Mouse (Mus musculus) kidney, postnatal 0 days (tissue): ENCODE data around the gene Fam192a. TPM values are rescaled to one million over a fixed set of nuclear protein-coding genes. Genes with fewer than 3 reads are reported as not detected.
A peak's percentile ranks its signal among the peaks of the same experiment; 100 is the strongest.

Source experiments
- ATAC-seq: fragments of 200-750 bp; cut with Nextera tagmentation; replicated peaks from 2 replicates; pipeline ENCODE4 v1.8.0; 2017; ENCODE audit warnings: low read depth, moderate number of reproducible peaks, moderate TSS enrichment, moderate library complexity; ENCODE audit not compliant: low FRiP score
- DNase-seq: peaks from one replicate; pipeline ENCODE4 v3.0.0-alpha.2; 2016; ENCODE audit warnings: low spot score
- H3K27ac ChIP-seq: fragments of 300-500 bp; sonication (generic); 2 replicates; pipeline ENCODE4 v1.5.1; 2014; ENCODE audit warnings: mild to moderate bottlenecking
- H3K27me3 ChIP-seq: fragments of 300-500 bp; sonication (generic); 2 replicates; pipeline ENCODE4 v1.6.1; 2014; ENCODE audit warnings: low read length, mixed read lengths; ENCODE audit not compliant: insufficient read depth
- H3K36me3 ChIP-seq: fragments of 300-500 bp; sonication (generic); 2 replicates; pipeline ENCODE4 v1.6.1; 2014; ENCODE audit warnings: low read length, mixed read lengths; ENCODE audit not compliant: insufficient read depth
- H3K4me1 ChIP-seq: fragments of 300-500 bp; sonication (generic); replicated peaks from 2 replicates; pipeline ENCODE4 v1.6.1; 2014; ENCODE audit warnings: antibody characterized with exemption, low read length, mixed read lengths; ENCODE audit not compliant: insufficient read depth
- H3K4me2 ChIP-seq: fragments of 300-500 bp; sonication (generic); 2 replicates; pipeline ENCODE4 v1.6.1; 2014; ENCODE audit warnings: mild to moderate bottlenecking, low read length, moderate library complexity, mixed read lengths
- H3K4me3 ChIP-seq: fragments of 300-500 bp; sonication (generic); replicated peaks from 2 replicates; pipeline ENCODE4 v1.5.1; 2014; ENCODE audit warnings: low read depth, low read length
- H3K9ac ChIP-seq: fragments of 300-500 bp; sonication (generic); 2 replicates; pipeline ENCODE4 v1.6.1; 2014; ENCODE audit warnings: low read depth, low read length
- H3K9me3 ChIP-seq: fragments of 300-500 bp; sonication (generic); replicated peaks from 2 replicates; pipeline ENCODE4 v1.6.1; 2016; ENCODE audit warnings: low read length, inconsistent platforms, mixed read lengths
- CTCF ChIP-seq: IDR thresholded peaks from 2 replicates; pipeline ENCODE4 v1.5.1; 2016; ENCODE audit warnings: antibody characterized with exemption, low read depth, mild to moderate bottlenecking, moderate library complexity
- WGBS: fragments of 180-500 bp; shearing (Covaris S2); extraction: QIAGEN DNeasy Blood & Tissue Kit; methylation state at CpG from one replicate; pipeline ENCODE4 v1.1.7; 2014; 5-methylcytosine and 5-hydroxymethylcytosine counted together
- polyA plus RNA-seq: library from polyadenylated mRNA; unstranded; fragments of >200 nt; fragmentation: Nextera tagmentation; extraction: Ambion mirVana; gene quantifications from 2 replicates; pipeline ENCODE4 v1.2.1, GENCODE M21; 2015

The Fam192a gene
- polyA plus RNA-seq, 1 experiment from 2014 or later, result 64.1 TPM

DNA sequence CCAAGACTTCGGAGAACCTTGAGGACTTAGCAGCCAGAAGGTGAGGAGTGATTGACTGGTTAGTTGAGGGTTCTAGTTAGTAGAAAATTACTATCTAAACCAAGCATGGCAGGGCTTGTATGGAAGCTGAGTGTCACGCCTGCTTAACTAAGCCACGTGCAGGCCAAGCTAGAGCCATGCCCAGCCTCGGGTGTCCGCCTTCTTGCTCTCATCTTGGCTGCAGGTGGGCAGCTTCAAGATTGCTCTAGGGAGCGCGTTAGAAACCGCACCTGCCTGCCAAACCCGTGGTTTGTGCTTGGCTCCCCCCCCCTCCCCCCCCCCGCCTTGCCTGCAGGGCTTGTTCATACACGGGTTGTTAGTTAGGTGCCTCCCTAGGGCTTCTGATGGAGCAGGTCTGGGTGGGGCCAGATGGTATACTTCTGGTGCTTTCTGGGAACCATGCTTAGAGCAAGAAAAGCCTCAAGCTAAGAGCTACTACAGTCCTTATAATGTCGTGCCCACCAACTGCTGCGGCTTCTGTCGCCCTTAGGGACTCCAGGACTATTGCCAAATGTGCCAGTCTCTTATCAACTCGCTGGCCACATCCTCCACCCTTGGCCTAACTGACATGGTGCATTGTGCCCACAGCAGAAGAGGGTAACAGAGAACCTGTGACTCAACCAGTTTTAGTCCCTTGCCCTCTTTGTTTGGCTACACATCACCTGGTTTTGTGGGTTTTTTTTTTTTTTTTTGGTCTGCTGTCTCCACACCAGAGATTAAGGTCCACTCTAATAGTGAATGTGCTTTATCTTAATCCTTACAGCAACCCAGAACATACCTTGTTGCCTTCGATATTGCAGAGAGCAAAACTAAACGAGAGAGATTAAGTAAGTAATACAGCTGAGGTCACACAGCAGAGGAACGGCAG lies 60.7 kb downstream of the Fam192a start:
- H3K9ac ChIP-seq, result no peak overlapping the region
- no peaks in the 10 kb centered on the region for H3K4me1 ChIP-seq
- no peak overlapping the region for H3K4me2 ChIP-seq
- no peak for TF ChIP-seq CTCF
- ATAC-seq, result no peak
- DNase-seq, result no peak
- no peaks in the 10 kb centered on the region for H3K9me3 ChIP-seq
- no peak overlapping the region for H3K4me3 ChIP-seq
- 70% methylated on average over 18 of the region's 18 CpGs for WGBS
- H3K27me3 ChIP-seq, result no peaks in the 10 kb centered on the region
- no peak overlapping the region for H3K27ac ChIP-seq
- no peaks in the 10 kb centered on the region for H3K36me3 ChIP-seq

DNA sequence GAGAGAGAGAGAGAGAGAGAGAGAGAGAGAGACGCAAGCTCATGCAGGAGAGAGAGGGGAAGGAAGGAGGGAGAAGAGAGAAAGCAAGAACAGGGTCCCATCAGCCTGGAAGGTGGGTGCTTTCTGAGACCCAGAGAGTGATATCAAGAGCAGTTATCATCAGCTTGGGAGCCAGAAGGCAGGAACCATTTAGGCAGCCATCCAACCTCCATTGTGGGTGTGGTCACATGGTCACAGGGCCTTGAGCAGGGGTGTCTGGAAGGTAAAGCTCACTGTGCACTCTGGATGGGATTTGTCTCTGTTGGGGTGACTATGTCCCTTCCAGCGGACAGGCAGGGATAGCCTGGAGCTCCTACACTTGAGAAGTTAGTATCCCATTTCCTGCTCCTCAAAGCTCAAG lies 61.8 kb downstream of the Fam192a start:
- WGBS, result 78% methylated on average over 2 of the region's 2 CpGs
- H3K9me3 ChIP-seq, result no peaks in the 10 kb centered on the region
- H3K9ac ChIP-seq, result no peak overlapping the region
- H3K27me3 ChIP-seq, result no peaks in the 10 kb centered on the region
- H3K27ac ChIP-seq, result no peak overlapping the region
- DNase-seq (no peak), ATAC-seq (no peak)
- no peak for TF ChIP-seq CTCF
- H3K36me3 ChIP-seq, result no peaks in the 10 kb centered on the region
- no peak overlapping the region for H3K4me2 ChIP-seq
- H3K4me3 ChIP-seq, result no peak overlapping the region
- H3K4me1 ChIP-seq, result no peaks in the 10 kb centered on the region

DNA sequence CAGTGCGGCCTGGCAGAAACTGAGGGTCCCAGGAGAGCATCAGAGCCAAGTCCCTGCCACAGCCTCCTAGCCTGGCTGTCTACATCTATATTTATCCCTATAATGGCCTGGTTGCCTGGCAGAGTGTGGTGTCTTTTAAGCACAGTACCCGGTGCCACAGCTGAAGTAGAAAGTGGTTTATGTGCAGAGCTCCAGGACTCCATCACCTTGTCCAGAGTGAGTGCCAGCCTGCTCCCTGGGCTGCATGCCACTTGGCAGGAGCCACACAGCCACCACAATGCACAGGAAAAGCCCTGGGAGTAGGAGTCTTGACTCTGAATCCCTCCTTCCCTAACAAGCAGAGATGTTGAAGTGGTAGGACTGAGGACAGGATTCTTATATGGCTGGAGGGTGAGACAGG lies 64.3 kb downstream of the Fam192a start:
- TF ChIP-seq CTCF, result no peak
- H3K4me3 ChIP-seq, result no peak overlapping the region
- ATAC-seq (no peak), DNase-seq (no peak)
- no peaks in the 10 kb centered on the region for H3K9me3 ChIP-seq
- no peaks in the 10 kb centered on the region for H3K36me3 ChIP-seq
- H3K27me3 ChIP-seq, result no peaks in the 10 kb centered on the region
- WGBS, result 75% methylated on average over 2 of the region's 2 CpGs
- no peak overlapping the region for H3K27ac ChIP-seq
- no peak overlapping the region for H3K4me2 ChIP-seq
- no peak overlapping the region for H3K9ac ChIP-seq
- peaks cover 4% of the 10 kb centered on the region for H3K4me1 ChIP-seq

DNA sequence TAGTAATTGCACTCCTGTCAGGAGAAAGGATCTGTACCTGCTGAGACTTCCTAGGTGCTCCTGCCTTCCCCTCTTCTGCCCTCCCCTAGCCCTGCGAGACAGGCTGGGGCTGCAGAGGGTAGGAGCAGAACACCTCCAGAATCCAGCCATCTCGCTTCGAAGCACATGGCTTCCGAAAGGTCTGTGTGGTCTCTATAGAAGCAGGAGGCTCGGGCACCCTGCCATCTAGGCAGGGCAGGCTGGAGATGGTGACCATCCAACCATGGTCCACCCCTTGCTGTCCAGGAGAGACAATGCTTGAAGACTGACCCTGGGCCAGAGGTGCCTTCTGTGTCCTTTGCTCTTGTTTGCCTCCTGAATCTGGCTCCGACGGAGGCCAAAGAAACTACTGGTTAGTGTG lies 66.2 kb downstream of the Fam192a start:
- Histone ChIP-seq H3K9ac (no peak overlapping the region), H3K27ac (no peak overlapping the region), H3K9me3 (no peaks in the 10 kb centered on the region), H3K4me1 (peaks cover 4% of the 10 kb centered on the region), H3K4me3 (no peak overlapping the region), H3K36me3 (no peaks in the 10 kb centered on the region), H3K27me3 (no peaks in the 10 kb centered on the region), H3K4me2 (no peak overlapping the region)
- TF ChIP-seq CTCF, result no peak
- ATAC-seq (no peak), DNase-seq (no peak)
- 89% methylated on average over 7 of the region's 7 CpGs for WGBS

DNA sequence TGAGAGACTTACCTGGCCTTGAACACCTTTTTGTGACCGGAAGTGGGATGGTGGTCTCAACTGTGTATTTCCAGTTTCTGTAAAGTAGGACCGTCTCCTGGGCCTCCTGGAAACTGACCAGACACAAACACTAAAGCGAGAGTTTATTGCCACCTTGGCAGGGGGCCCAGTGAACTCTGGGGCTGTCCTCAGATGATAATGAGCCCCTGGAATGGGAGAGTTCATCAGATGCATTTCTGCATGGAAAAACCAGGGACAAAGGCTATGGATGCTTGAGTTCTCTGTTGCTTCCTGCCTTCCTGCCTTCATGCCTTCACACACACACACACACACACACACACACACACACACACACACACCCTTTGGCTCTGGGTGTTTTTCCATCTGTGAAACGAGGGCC lies 67.2 kb downstream of the Fam192a start:
- no peak overlapping the region for H3K9ac ChIP-seq
- no peaks in the 10 kb centered on the region for H3K9me3 ChIP-seq
- H3K27ac ChIP-seq, result no peak overlapping the region
- H3K36me3 ChIP-seq, result no peaks in the 10 kb centered on the region
- no peak for TF ChIP-seq CTCF
- ATAC-seq, result no peak
- H3K4me3 ChIP-seq, result no peak overlapping the region
- 32% methylated on average over 4 of the region's 4 CpGs for WGBS
- H3K4me1 ChIP-seq, result peaks cover 4% of the 10 kb centered on the region
- DNase-seq, result no peak
- H3K27me3 ChIP-seq, result no peaks in the 10 kb centered on the region
- no peak overlapping the region for H3K4me2 ChIP-seq

DNA sequence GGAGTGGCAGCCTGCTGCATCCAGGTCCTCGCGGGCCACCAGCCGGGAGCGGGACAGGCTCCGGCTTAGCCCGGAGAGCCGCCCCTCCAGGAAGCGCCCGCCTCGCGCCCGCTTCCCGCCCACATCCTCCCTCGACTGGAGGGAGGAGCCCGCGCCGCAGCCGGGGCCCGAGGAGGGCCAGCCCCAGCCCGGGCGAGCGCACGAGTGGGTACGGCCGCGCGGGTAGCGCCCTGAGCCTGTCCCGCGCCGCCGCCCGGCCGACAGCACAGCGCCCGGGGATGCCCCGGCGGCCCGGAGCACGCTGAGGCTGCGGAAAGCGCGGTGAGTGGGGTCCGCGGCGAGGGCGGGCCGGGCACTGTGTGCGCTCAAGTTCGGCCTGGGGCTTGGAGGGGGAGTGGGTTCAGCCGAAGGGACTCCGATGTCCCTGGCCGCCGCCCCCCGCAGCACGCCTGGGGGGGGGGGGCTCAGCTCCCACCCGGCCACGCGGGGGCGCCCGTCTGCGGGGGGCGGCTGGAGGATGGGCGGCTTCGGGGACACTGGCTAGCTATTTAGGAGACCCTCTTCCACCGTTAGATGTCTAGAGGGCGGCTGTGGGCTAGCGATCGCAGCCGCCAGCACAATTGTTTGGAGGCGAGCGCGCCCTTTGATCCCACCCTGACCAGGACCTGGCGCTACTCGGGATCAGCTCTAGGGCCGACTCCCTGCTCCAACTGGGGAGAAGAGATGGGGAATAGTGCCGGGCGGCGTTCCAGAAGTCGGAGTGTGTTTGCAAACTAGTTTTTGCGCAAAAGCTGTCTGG lies 68.7 kb downstream of the Fam192a start, which contains the start of gene Cpne2:
TSS of gene Cpne2 (plus strand) at position 118 of the 799 bp plus-strand sequence.
- peak within 1 kb of the TSS; percentile 98 for H3K4me2 ChIP-seq
- peak; percentile 70 for DNase-seq
- H3K27me3 ChIP-seq, result no peaks in the 10 kb centered on the region
- H3K4me1 ChIP-seq, result peaks cover 4% of the 10 kb centered on the region
- peak within 1 kb of the TSS; percentile 69 for H3K4me3 ChIP-seq
- ATAC-seq, result peak; percentile 78
- WGBS, result under 1% methylated on average over 75 of the region's 81 CpGs
- H3K9me3 ChIP-seq, result no peaks in the 10 kb centered on the region
- TF ChIP-seq CTCF, result peak; percentile 39; the same call in 1 of the 2 replicates
- H3K36me3 ChIP-seq, result no peaks in the 10 kb centered on the region
- peak within 1 kb of the TSS; percentile 66 for H3K9ac ChIP-seq
- H3K27ac ChIP-seq, result no peak within 1 kb of the TSS
